Mouse (Mus musculus) cerebellum, postnatal 4 days (tissue): Measurements from ENCODE around the gene A530016L24Rik.

Experiments
- DNase-seq, 2 experiments: peaks; one replicate each; pipeline ENCODE4 v3.0.0; 2022; ENCODE audit warnings: low spot score in 2 of 2, mixed read lengths in 1 of 2

A530016L24Rik gene

DNA sequence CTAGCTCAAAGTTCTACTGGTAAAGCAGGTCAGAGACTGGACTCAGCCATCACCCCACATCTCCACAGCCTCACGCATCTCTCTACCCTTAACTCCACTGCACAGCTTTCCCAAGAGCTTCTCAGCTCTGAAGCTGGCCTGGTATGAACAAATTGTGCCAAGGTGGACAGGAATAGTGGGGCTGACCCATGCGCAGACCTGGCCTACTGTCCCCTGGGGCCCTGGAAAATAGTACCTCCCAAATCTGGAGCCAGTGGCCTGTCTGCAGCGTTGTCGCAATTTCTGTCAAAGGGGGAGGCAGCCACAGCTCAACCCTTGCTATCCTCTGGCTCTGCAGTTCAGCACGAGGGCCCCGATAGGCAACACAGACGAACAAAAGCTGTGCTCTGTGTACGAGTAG, at the start of gene A530016L24Rik:
A530016L24Rik (plus strand) TSS at position 315 of the 400 bp plus-strand sequence.
- DNase-seq = no peak

GRCm38 (mm10) chr12:112439993-112440392, 49.3 kb upstream of the A530016L24Rik start:
- DNase-seq = no peak

DNA sequence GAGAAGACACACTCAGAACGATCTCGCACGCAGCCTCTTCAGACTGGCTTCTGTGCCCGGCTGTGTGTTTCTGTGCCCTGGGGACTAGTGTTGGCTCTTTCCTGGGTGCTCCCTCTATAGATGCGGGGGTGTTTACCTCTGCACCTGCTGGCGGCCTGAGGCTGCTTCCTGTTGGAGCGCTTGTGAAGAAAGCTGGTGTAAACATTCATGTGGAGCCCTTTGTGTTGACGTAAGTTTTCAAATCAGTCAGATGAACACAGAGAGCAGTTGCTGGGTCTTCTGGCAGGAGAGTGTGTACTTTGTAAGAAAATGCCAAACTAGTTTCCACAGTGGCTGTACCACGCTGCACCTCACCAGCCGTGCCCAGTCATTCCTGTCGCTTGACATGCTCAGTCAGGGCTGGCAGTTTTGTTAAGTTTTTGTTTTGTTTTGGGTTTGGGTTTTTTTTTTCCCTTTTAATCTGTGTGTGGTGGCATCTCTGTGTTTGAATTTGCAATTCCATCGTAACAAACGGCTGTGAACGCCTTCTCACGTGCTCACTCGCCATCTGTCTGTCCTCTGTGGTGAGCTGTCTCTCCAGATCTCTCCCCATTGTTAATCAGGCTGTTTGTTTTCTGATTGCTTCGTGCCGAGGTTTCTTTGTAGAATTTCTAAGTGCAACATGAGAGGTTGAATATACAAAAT, 40.0 kb upstream of the A530016L24Rik start:
- no peak for DNase-seq

- DNase-seq = no peak
Observed at GRCm38 (mm10) chr12:112449828-112450180, 39.4 kb upstream of the A530016L24Rik start.

- peak in 1 of 2 experiments; percentile 63 for DNase-seq
Observed at GRCm38 (mm10) chr12:112450883-112451282, 38.4 kb upstream of the A530016L24Rik start.

GRCm38 (mm10) chr12:112451381-112451780, 37.9 kb upstream of the A530016L24Rik start:
- DNase-seq = no peak

DNA sequence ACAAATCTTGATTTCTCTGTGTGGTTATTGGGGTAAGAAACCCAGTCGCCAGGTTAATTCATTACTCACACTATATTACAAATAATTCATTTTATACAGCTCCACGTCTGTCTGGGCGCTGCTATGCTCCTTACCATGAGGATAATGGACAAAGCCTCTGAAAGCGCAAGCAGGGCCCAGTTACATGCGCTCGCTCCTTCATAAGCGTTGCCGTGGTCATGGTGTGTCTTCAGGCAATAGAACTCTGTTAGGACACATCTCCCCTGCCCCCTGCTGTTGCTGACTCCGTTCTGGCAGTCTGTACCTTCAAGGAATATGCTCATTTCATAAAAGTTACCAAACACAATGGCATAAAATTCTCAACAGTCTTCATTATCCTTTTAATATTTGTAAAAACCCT, 37.4 kb upstream of the A530016L24Rik start:
- DNase-seq = no peak

DNA sequence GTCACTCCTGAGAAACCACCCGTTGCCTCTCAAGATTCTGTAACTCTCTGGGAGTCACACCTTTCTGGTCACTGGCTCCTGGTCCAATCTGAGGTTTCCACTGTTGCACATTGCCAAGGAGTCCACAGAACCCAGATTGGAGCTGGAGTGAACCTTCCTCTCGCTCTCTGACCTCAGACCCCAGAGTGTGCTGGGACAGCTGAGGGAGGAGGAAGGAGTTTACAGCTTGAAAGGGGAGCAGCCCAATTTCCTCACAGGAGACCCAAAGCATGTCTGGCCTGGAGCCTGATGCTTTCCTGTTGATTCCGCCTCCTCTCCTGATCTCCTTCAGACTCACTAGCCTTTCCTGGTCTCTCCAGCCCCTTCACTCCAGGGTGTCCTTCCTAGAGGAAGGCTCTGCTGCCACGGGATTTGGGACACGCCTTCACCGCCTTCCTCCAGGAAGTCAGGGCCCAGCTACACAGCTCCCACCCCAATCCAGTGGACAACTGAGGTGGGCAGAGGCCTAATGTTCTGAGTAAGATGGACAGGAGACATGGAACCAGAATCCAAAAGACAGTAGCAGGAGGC, 33.0 kb upstream of the A530016L24Rik start:
- DNase-seq = no peak

GRCm38 (mm10) chr12:112457839-112458238, 31.4 kb upstream of the A530016L24Rik start:
- DNase-seq = peak in 1 of 2 experiments; percentile 59

- DNase-seq = no peak
Observed at GRCm38 (mm10) chr12:112462423-112462822, 26.8 kb upstream of the A530016L24Rik start.

DNA sequence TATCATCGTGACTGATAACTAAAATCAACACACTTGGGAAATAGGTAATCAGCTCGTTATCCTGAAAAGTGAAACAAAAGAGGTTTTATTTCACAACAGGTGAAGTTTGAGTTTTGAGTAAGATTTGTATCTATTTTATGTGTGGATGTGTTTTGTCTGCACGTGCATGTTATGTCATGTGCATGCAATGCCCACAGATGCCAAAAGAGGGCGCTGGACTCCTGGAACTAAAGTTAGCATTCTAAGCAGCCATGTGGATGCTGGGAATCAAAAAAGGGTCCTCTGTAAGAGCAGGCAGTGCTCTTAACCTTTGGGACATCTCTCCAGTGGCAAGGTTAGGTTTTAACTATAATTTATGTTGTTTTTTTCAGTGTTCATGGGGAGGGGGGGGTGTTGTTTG, 26.0 kb upstream of the A530016L24Rik start:
- no peak for DNase-seq

- DNase-seq = no peak
Observed at GRCm38 (mm10) chr12:112463750-112464444, 25.4 kb upstream of the A530016L24Rik start.

DNA sequence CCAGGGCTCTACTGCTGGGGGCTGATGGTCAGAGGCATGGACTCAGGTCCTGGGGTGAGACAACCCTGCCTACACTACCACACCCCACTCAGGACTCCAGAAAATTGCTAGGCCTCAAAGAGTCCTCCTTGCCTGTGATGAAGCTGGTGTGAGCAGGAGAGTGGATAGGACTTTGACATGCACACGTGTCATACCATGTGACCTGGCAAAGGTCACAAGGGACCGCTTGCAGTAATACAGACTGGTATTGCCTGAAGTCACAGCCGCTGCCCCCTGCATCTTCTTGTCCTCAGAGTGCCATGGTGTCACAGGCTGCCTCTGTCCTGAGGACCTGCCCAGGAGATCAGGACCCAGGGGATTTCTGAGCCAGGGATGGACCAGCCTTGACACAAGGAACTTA, 24.7 kb upstream of the A530016L24Rik start:
- DNase-seq = no peak

DNA sequence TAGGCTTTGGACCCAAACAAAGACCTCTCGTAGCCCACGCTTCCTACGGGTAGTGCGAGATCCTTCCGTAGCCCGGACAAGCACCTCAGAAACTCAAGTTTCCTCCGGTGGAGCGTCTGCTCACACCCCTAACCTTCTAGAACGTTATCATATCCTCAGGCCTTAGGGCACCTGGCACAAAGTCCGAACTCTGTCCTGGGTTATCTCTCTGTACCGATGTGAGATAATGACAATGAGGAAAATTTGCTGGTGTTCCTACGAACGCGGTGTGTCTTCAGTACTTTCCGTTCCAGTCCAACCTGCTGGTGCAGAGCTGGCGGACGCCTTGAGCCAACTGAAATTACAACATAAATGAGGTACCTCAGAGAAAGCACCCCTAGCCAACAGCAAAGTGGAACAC, 23.3 kb upstream of the A530016L24Rik start:
- DNase-seq = no peak

- DNase-seq = no peak
Observed at GRCm38 (mm10) chr12:112467387-112467786, 21.9 kb upstream of the A530016L24Rik start.

DNA sequence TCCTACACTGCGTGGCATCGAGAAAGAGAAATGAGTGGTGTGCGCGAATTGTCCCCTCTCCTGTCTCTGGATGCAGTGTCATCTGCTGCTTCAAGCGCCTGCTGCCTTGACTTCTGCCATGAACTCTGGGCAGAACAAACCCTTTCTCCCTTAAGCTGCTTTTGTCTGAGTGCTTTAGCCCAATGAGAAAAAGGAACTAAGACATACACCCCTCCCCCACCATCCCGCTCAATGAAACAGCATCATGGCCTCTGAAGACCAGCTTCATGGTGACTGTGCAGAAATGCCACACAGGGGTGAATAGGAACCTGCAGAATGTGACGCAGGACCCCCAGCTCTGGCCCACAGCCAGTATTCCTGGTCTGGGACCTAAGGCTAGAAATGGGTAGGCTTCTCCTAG, 19.9 kb upstream of the A530016L24Rik start:
- no peak for DNase-seq

DNA sequence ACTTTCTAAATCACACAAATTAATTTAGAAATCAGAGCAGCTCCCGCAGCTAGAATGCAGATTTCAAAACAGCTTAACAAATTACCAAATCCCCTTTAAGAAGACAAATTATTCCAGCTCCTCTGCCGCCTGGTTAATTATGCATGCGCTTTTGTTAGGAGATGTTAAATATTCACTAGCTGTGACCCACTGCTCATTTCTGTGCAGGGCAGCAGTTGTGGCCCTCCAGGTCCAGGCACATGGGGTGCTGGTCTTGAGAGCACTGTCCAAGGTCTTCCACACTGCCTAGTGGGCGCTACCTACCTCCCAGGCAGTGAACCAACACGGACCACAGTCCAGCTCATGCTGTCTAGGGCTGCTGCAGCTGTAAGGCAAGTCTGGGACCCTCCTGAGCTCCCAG, 19.0 kb upstream of the A530016L24Rik start:
- DNase-seq = no peak

DNA sequence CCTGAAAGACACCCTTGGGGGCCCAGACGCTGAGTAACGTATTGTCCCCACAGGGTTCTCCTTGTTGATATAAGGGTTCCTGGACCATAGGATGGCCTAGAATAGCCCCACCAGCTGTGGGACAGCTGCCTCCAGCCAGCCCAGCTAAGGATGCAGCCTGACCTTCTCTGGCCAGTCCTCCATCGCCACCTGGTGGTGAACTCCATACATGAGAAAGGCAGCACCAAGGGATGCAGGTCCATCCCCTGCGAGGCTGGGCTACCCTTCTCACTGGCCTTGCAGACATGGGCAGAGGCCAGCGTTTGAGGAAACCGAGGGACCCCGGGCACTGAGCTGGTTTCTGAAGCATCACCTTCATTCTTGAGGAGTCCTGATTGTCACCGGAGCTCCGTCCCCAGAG, 15.5 kb upstream of the A530016L24Rik start:
- DNase-seq = peak; percentile 91 to 92

DNA sequence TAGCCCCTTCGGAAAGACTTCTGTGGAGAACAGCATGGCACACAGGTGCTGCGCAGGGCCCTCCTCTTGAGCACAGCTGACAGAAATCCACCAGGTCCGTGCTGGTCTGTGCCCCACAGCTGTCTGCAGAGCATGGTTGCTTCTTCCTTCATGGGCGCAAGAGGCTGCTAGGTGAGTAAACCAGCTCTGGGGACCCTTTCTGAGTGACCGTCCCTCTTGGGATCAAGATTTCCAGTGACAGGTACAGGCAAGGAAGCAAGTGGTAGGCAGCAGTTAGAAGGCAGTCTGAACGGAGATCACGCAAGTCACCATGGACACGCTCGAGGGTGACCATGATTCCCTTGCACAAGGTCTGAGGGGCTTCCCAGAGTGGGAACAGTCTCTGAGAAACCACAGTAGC, 287 bp downstream of the A530016L24Rik start:
- DNase-seq = no peak

GRCm38 (mm10) chr12:112490444-112490939, 1.2 kb downstream of the A530016L24Rik start:
- no peak for DNase-seq

GRCm38 (mm10) chr12:112496136-112496535, 6.9 kb downstream of the A530016L24Rik start:
- DNase-seq = no peak

GRCm38 (mm10) chr12:112497731-112498130, 8.5 kb downstream of the A530016L24Rik start:
- DNase-seq = no peak

- DNase-seq = no peak
Observed at GRCm38 (mm10) chr12:112498683-112499082, 9.4 kb downstream of the A530016L24Rik start.
